Mouse (Mus musculus) bone marrow, adult 2 months (tissue): ENCODE measurements around the gene Pdhb. TPM values are rescaled to one million over a fixed set of nuclear protein-coding genes. Genes with fewer than 3 reads are reported as not detected.

Experiments
- H3K27ac ChIP-seq: fragments of 200-500 bp; 2 replicates; pipeline ENCODE4 v1.5.1; 2012; ENCODE audit warnings: low read depth, mild to moderate bottlenecking, control low read depth, inconsistent platforms, low read length; ENCODE audit not compliant: control insufficient read depth, poor library complexity, insufficient read depth
- H3K4me1 ChIP-seq: fragments of 200-500 bp; 2 replicates; pipeline ENCODE4 v1.6.1; 2011; ENCODE audit warnings: low read length; ENCODE audit not compliant: control insufficient read depth, insufficient read depth
- H3K4me3 ChIP-seq: fragments of 200-500 bp; replicated peaks from 2 replicates; pipeline ENCODE3; 2011; ENCODE audit warnings: mild to moderate bottlenecking, low read depth, low read length, control low read depth; ENCODE audit not compliant: control insufficient read depth
- CTCF ChIP-seq: fragments of 200-500 bp; IDR thresholded peaks from 2 replicates; pipeline ENCODE4 v1.5.1; 2011; ENCODE audit warnings: low read length, control low read depth; ENCODE audit not compliant: control insufficient read depth, insufficient read depth
- POLR2A ChIP-seq: fragments of 200-500 bp; IDR thresholded peaks from 2 replicates; pipeline ENCODE4 v1.6.1; 2011; ENCODE audit warnings: low read depth, mild to moderate bottlenecking, control low read depth, low read length, borderline replicate concordance; ENCODE audit not compliant: control insufficient read depth
- WGBS: fragments of 180-500 bp; shearing (Covaris S2); methylation state at CpG from one replicate; pipeline ENCODE4 v1.1.7; 2018; 5-methylcytosine and 5-hydroxymethylcytosine counted together
- polyA plus RNA-seq: library from polyadenylated mRNA; stranded (reverse); fragments of >200 nt; gene quantifications from 2 replicates; pipeline ENCODE4 v1.2.4, GENCODE M21; 2011; ENCODE audit warnings: low replicate concordance; ENCODE audit not compliant: missing spikeins, insufficient read depth, insufficient read length

Pdhb gene
- polyA plus RNA-seq, 1 experiment: 77.9 TPM

- Histone ChIP-seq H3K4me3 (peak overlapping the region; percentile 1), H3K27ac (no peak overlapping the region), H3K4me1 (no peaks in the 10 kb centered on the region; the same call in 1 of the 2 replicates)
- 44% methylated on average over 21 of the region's 21 CpGs for WGBS
- no peak for TF ChIP-seq CTCF
- no peak for TF ChIP-seq POLR2A
Measured at GRCm38 (mm10) chr14:8215208-8215778, 42.5 kb upstream of the Pdhb start.

GRCm38 (mm10) chr14:8214299-8215207 lies 41.7 kb upstream of the Pdhb start:
- Histone ChIP-seq H3K4me3 (peak overlapping the region; percentile 75), H3K4me1 (no peaks in the 10 kb centered on the region; the same call in 1 of the 2 replicates), H3K27ac (peak overlapping the region; percentile 89; the same call in 1 of the 2 replicates)
- no peak for TF ChIP-seq CTCF
- no peak for TF ChIP-seq POLR2A
- 4% methylated on average over 63 of the region's 63 CpGs for WGBS

GRCm38 (mm10) chr14:8213803-8214224 lies 41.0 kb upstream of the Pdhb start, which contains the start of gene Kctd6:
Kctd6 (plus strand) TSS chr14:8214140.
- H3K4me1 ChIP-seq: no peaks in the 10 kb centered on the region; the same call in 1 of the 2 replicates
- H3K4me3 ChIP-seq: peak within 1 kb of the TSS; percentile 75
- WGBS: under 1% methylated on average over 24 of the region's 49 CpGs
- TF ChIP-seq CTCF: peak; percentile 52
- TF ChIP-seq POLR2A: peak; percentile 11; the same call in 1 of the 2 replicates
- H3K27ac ChIP-seq: peak within 1 kb of the TSS; percentile 89; the same call in 1 of the 2 replicates

- TF ChIP-seq CTCF: no peak
- no peak for TF ChIP-seq POLR2A
- Histone ChIP-seq H3K27ac (no peak overlapping the region), H3K4me3 (no peak overlapping the region), H3K4me1 (no peaks in the 10 kb centered on the region; the same call in 1 of the 2 replicates)
- 80% methylated on average over 2 of the region's 2 CpGs for WGBS
Measured at GRCm38 (mm10) chr14:8212996-8213395, 40.2 kb upstream of the Pdhb start.

GRCm38 (mm10) chr14:8209896-8210295 lies 37.1 kb upstream of the Pdhb start:
- H3K4me1 ChIP-seq: no peaks in the 10 kb centered on the region; the same call in 1 of the 2 replicates
- H3K27ac ChIP-seq: no peak overlapping the region
- no peak overlapping the region for H3K4me3 ChIP-seq
- no peak for TF ChIP-seq POLR2A
- TF ChIP-seq CTCF: no peak
- 87% methylated on average over 2 of the region's 2 CpGs for WGBS

- TF ChIP-seq CTCF (no peak), POLR2A (no peak)
- Histone ChIP-seq H3K4me3 (no peak overlapping the region), H3K4me1 (no peaks in the 10 kb centered on the region; the same call in 1 of the 2 replicates), H3K27ac (no peak overlapping the region)
- 65% methylated on average over 3 of the region's 3 CpGs for WGBS
Measured at GRCm38 (mm10) chr14:8208876-8209275, 36.1 kb upstream of the Pdhb start.

- TF ChIP-seq POLR2A: no peak
- no peak for TF ChIP-seq CTCF
- no peak overlapping the region for H3K27ac ChIP-seq
- 80% methylated on average over 5 of the region's 5 CpGs for WGBS
Measured at GRCm38 (mm10) chr14:8207543-8207942, 34.7 kb upstream of the Pdhb start.

GRCm38 (mm10) chr14:8207105-8207504 lies 34.3 kb upstream of the Pdhb start:
- Histone ChIP-seq H3K4me1 (no peaks in the 10 kb centered on the region), H3K27ac (no peak overlapping the region), H3K4me3 (no peak overlapping the region)
- TF ChIP-seq POLR2A: no peak
- TF ChIP-seq CTCF: no peak
- WGBS: 62% methylated on average over 5 of the region's 5 CpGs

More at GRCm38 (mm10) chr14:8207543-8207942, 34.7 kb upstream of the Pdhb start:
- H3K4me3 ChIP-seq: no peak overlapping the region
- no peaks in the 10 kb centered on the region for H3K4me1 ChIP-seq
